Mouse (Mus musculus): ENCODE results near the gene Brd7. TPM values are rescaled to one million over a fixed set of nuclear protein-coding genes. Genes with fewer than 3 reads are reported as not detected.

The Brd7 gene
- polyA plus RNA-seq, 1 experiment from 2014 or later, result 79.5 TPM

- Histone ChIP-seq H3K9me3 (replicated peaks) (0 out of 2 replicates have a peak, but pooled peaks cover 3% of the 10 kb centered on the region), H3K9ac (no peak overlapping the region), H3K4me3 (no peak overlapping the region), H3K27ac (ENCODE audit: poor library complexity, severe bottlenecking) (no peak overlapping the region), H3K27me3 (replicated peaks) (peaks cover 9% of the 10 kb centered on the region; the same call in 1 of the 2 replicates), H3K4me2 (no peak overlapping the region), H3K4me1 (replicated peaks) (no peaks in the 10 kb centered on the region), H3K36me3 (no peaks in the 10 kb centered on the region)
- no peak for ATAC-seq (ENCODE audit: insufficient number of reproducible peaks, low FRiP score)
- 69% methylated on average over 31 of the region's 31 CpGs for WGBS
These were observed 20.5 kb upstream of the Brd7 start for GRCm38 (mm10) chr8:88382311-88383163.

GRCm38 (mm10) chr8:88380497-88380896, 18.5 kb upstream of the Brd7 start:
- peak; percentile 62 for ATAC-seq (ENCODE audit: insufficient number of reproducible peaks, low FRiP score)
- no peaks in the 10 kb centered on the region for H3K36me3 ChIP-seq
- no peak overlapping the region for H3K9ac ChIP-seq
- H3K4me3 ChIP-seq, result no peak overlapping the region
- no peak overlapping the region for H3K27ac ChIP-seq (ENCODE audit: poor library complexity, severe bottlenecking)
- H3K4me2 ChIP-seq, result no peak overlapping the region
- WGBS, result 47% methylated on average over 7 of the region's 7 CpGs
- H3K4me1 ChIP-seq (replicated peaks), result 0 out of 2 replicates have a peak, but pooled peaks cover 4% of the 10 kb centered on the region
- H3K27me3 ChIP-seq (replicated peaks), result peaks cover 21% of the 10 kb centered on the region
- 0 out of 2 replicates have a peak, but pooled peaks cover 3% of the 10 kb centered on the region for H3K9me3 ChIP-seq (replicated peaks)

- WGBS, result 57% methylated on average over 19 of the region's 19 CpGs
- no peak for ATAC-seq (ENCODE audit: insufficient number of reproducible peaks, low FRiP score)
- Histone ChIP-seq H3K9ac (no peak overlapping the region), H3K27me3 (replicated peaks) (peaks cover 18% of the 10 kb centered on the region), H3K9me3 (replicated peaks) (no peaks in the 10 kb centered on the region), H3K27ac (ENCODE audit: poor library complexity, severe bottlenecking) (no peak overlapping the region), H3K36me3 (no peaks in the 10 kb centered on the region), H3K4me1 (replicated peaks) (0 out of 2 replicates have a peak, but pooled peaks cover 4% of the 10 kb centered on the region), H3K4me2 (no peak overlapping the region), H3K4me3 (no peak overlapping the region)
These were observed 15.0 kb upstream of the Brd7 start for GRCm38 (mm10) chr8:88376836-88377582.

GRCm38 (mm10) chr8:88371522-88371921, 9.5 kb upstream of the Brd7 start:
- no peak overlapping the region for H3K9ac ChIP-seq
- H3K27ac ChIP-seq (ENCODE audit: poor library complexity, severe bottlenecking), result no peak overlapping the region
- H3K27me3 ChIP-seq (replicated peaks), result peaks cover 11% of the 10 kb centered on the region; the same call in 1 of the 2 replicates
- ATAC-seq (ENCODE audit: insufficient number of reproducible peaks, low FRiP score), result no peak
- WGBS, result 80% methylated on average over 2 of the region's 2 CpGs
- no peak overlapping the region for H3K4me3 ChIP-seq
- peaks cover 8% of the 10 kb centered on the region for H3K4me1 ChIP-seq (replicated peaks)
- no peaks in the 10 kb centered on the region for H3K9me3 ChIP-seq (replicated peaks)
- H3K36me3 ChIP-seq, result no peaks in the 10 kb centered on the region
- no peak overlapping the region for H3K4me2 ChIP-seq

GRCm38 (mm10) chr8:88369805-88370204, 7.8 kb upstream of the Brd7 start:
- Histone ChIP-seq H3K36me3 (no peaks in the 10 kb centered on the region), H3K9ac (no peak overlapping the region), H3K9me3 (replicated peaks) (no peaks in the 10 kb centered on the region), H3K4me2 (no peak overlapping the region), H3K4me3 (no peak overlapping the region), H3K4me1 (replicated peaks) (peaks cover 8% of the 10 kb centered on the region), H3K27me3 (replicated peaks) (peaks cover 9% of the 10 kb centered on the region; the same call in 1 of the 2 replicates), H3K27ac (ENCODE audit: poor library complexity, severe bottlenecking) (no peak overlapping the region)
- 23% methylated on average over 3 of the region's 3 CpGs for WGBS
- no peak for ATAC-seq (ENCODE audit: insufficient number of reproducible peaks, low FRiP score)

GRCm38 (mm10) chr8:88369221-88369620, 7.2 kb upstream of the Brd7 start:
- Histone ChIP-seq H3K36me3 (no peaks in the 10 kb centered on the region), H3K9ac (no peak overlapping the region), H3K27me3 (replicated peaks) (peaks cover 9% of the 10 kb centered on the region; the same call in 1 of the 2 replicates), H3K27ac (ENCODE audit: poor library complexity, severe bottlenecking) (no peak overlapping the region), H3K9me3 (replicated peaks) (no peaks in the 10 kb centered on the region), H3K4me2 (no peak overlapping the region), H3K4me1 (replicated peaks) (peaks cover 8% of the 10 kb centered on the region), H3K4me3 (no peak overlapping the region)
- 19% methylated on average over 6 of the region's 6 CpGs for WGBS
- peak; percentile 53; the same call in 1 of the 2 replicates for ATAC-seq (ENCODE audit: insufficient number of reproducible peaks, low FRiP score)

GRCm38 (mm10) chr8:88362446-88363150, 604 bp upstream of the Brd7 start:
- WGBS, result 26% methylated on average over 11 of the region's 11 CpGs
- 0 out of 2 replicates have a peak, but pooled peaks have one; percentile 37 for ATAC-seq (ENCODE audit: insufficient number of reproducible peaks, low FRiP score)
- Histone ChIP-seq H3K4me3 (peak overlapping the region; percentile 93), H3K27ac (ENCODE audit: poor library complexity, severe bottlenecking) (peak overlapping the region; percentile 84), H3K4me2 (peak overlapping the region; percentile 98), H3K36me3 (peaks cover 20% of the 10 kb centered on the region), H3K9me3 (replicated peaks) (no peaks in the 10 kb centered on the region), H3K9ac (peak overlapping the region; percentile 98), H3K4me1 (replicated peaks) (peaks cover 22% of the 10 kb centered on the region), H3K27me3 (replicated peaks) (0 out of 2 replicates have a peak, but pooled peaks cover 4% of the 10 kb centered on the region)

- Histone ChIP-seq H3K4me2 (peak overlapping the region; percentile 98), H3K36me3 (peaks cover 33% of the 10 kb centered on the region), H3K4me3 (peak overlapping the region; percentile 93), H3K4me1 (replicated peaks) (peaks cover 22% of the 10 kb centered on the region), H3K27ac (ENCODE audit: poor library complexity, severe bottlenecking) (peak overlapping the region; percentile 84), H3K9ac (peak overlapping the region; percentile 98), H3K9me3 (replicated peaks) (no peaks in the 10 kb centered on the region), H3K27me3 (replicated peaks) (0 out of 2 replicates have a peak, but pooled peaks cover 4% of the 10 kb centered on the region)
- under 1% methylated on average over 31 of the region's 31 CpGs for WGBS
- ATAC-seq (ENCODE audit: insufficient number of reproducible peaks, low FRiP score), result peak; percentile 40; the same call in 1 of the 2 replicates
These were observed 818 bp downstream of the Brd7 start for GRCm38 (mm10) chr8:88361044-88361707.

GRCm38 (mm10) chr8:88359959-88360358, 2.0 kb downstream of the Brd7 start:
- ATAC-seq (ENCODE audit: insufficient number of reproducible peaks, low FRiP score), result no peak
- H3K36me3 ChIP-seq, result peaks cover 45% of the 10 kb centered on the region
- no peaks in the 10 kb centered on the region for H3K27me3 ChIP-seq (replicated peaks)
- no peaks in the 10 kb centered on the region for H3K9me3 ChIP-seq (replicated peaks)
- H3K4me1 ChIP-seq (replicated peaks), result peaks cover 22% of the 10 kb centered on the region
- 88% methylated on average over 2 of the region's 2 CpGs for WGBS
- H3K4me2 ChIP-seq, result peak overlapping the region; percentile 98
- no peak overlapping the region for H3K9ac ChIP-seq
- no peak overlapping the region for H3K27ac ChIP-seq (ENCODE audit: poor library complexity, severe bottlenecking)
- H3K4me3 ChIP-seq, result peak overlapping the region; percentile 93; the same call in 1 of the 2 replicates

GRCm38 (mm10) chr8:88357946-88358345, 4.0 kb downstream of the Brd7 start:
- no peak overlapping the region for H3K27ac ChIP-seq (ENCODE audit: poor library complexity, severe bottlenecking)
- no peak overlapping the region for H3K4me3 ChIP-seq
- H3K27me3 ChIP-seq (replicated peaks), result no peaks in the 10 kb centered on the region
- H3K9ac ChIP-seq, result 0 out of 2 replicates have a peak overlapping the region, but pooled peaks have one; percentile 48
- peaks cover 20% of the 10 kb centered on the region for H3K4me1 ChIP-seq (replicated peaks)
- no peak for ATAC-seq (ENCODE audit: insufficient number of reproducible peaks, low FRiP score)
- no peaks in the 10 kb centered on the region for H3K9me3 ChIP-seq (replicated peaks)
- H3K4me2 ChIP-seq, result no peak overlapping the region
- WGBS, result 88% methylated on average over 5 of the region's 5 CpGs
- H3K36me3 ChIP-seq, result peaks cover 64% of the 10 kb centered on the region
